Mouse (Mus musculus): ENCODE measurements around the gene Ubfd1. TPM values are rescaled to one million over a fixed set of nuclear protein-coding genes. Genes with fewer than 3 reads are reported as not detected.

The Ubfd1 gene
- 6.7 and 9.8 TPM in 2 replicates for total RNA-seq (2015; ENCODE audit: low replicate concordance)
- 5.5 and 7.7 TPM in 2 replicates for total RNA-seq (2017; ENCODE audit: low replicate concordance)

- ATAC-seq (replicated peaks; ENCODE audit: low FRiP score, poor library complexity, severe bottlenecking): peak; percentile 97
Measured at GRCm38 (mm10) chr7:122066945-122067516, at the start of gene Ubfd1, which contains the start of gene Ears2. TSS of gene Ubfd1 (plus strand) at chr7:122067175. TSS of gene Ears2 (minus strand) at chr7:122067263.

- peak; percentile 75 for ATAC-seq (replicated peaks; ENCODE audit: low FRiP score, poor library complexity, severe bottlenecking)
Measured at GRCm38 (mm10) chr7:122018247-122018646, 48.7 kb upstream of the Ubfd1 start.

- no peak for ATAC-seq (replicated peaks; ENCODE audit: low FRiP score, poor library complexity, severe bottlenecking)
Measured at GRCm38 (mm10) chr7:122018978-122019377, 48.0 kb upstream of the Ubfd1 start.

- ATAC-seq (replicated peaks; ENCODE audit: low FRiP score, poor library complexity, severe bottlenecking): no peak
Measured at GRCm38 (mm10) chr7:122020273-122020666, 46.7 kb upstream of the Ubfd1 start.

- ATAC-seq (replicated peaks; ENCODE audit: low FRiP score, poor library complexity, severe bottlenecking): peak; percentile 93
Measured at GRCm38 (mm10) chr7:122020667-122021354, 46.2 kb upstream of the Ubfd1 start, which contains the start of gene Gga2. TSS of gene Gga2 (minus strand) at chr7:122021222.

- ATAC-seq (replicated peaks; ENCODE audit: low FRiP score, poor library complexity, severe bottlenecking): no peak
Measured at GRCm38 (mm10) chr7:122022131-122022530, 44.8 kb upstream of the Ubfd1 start.

GRCm38 (mm10) chr7:122033371-122033770 is 33.6 kb upstream of the Ubfd1 start:
- ATAC-seq (replicated peaks; ENCODE audit: low FRiP score, poor library complexity, severe bottlenecking): no peak

- no peak for ATAC-seq (replicated peaks; ENCODE audit: low FRiP score, poor library complexity, severe bottlenecking)
Measured at GRCm38 (mm10) chr7:122034348-122034747, 32.6 kb upstream of the Ubfd1 start.

GRCm38 (mm10) chr7:122044106-122044505 is 22.9 kb upstream of the Ubfd1 start:
- ATAC-seq (replicated peaks; ENCODE audit: low FRiP score, poor library complexity, severe bottlenecking): no peak

GRCm38 (mm10) chr7:122045181-122045634 is 21.8 kb upstream of the Ubfd1 start:
- no peak for ATAC-seq (replicated peaks; ENCODE audit: low FRiP score, poor library complexity, severe bottlenecking)

- no peak for ATAC-seq (replicated peaks; ENCODE audit: low FRiP score, poor library complexity, severe bottlenecking)
Measured at GRCm38 (mm10) chr7:122045711-122046110, 21.3 kb upstream of the Ubfd1 start.

GRCm38 (mm10) chr7:122046813-122047212 is 20.2 kb upstream of the Ubfd1 start:
- ATAC-seq (replicated peaks; ENCODE audit: low FRiP score, poor library complexity, severe bottlenecking): no peak

- no peak for ATAC-seq (replicated peaks; ENCODE audit: low FRiP score, poor library complexity, severe bottlenecking)
Measured at GRCm38 (mm10) chr7:122048191-122048590, 18.8 kb upstream of the Ubfd1 start.

GRCm38 (mm10) chr7:122050834-122051233 is 16.1 kb upstream of the Ubfd1 start:
- ATAC-seq (replicated peaks; ENCODE audit: low FRiP score, poor library complexity, severe bottlenecking): no peak

- ATAC-seq (replicated peaks; ENCODE audit: low FRiP score, poor library complexity, severe bottlenecking): no peak
Measured at GRCm38 (mm10) chr7:122056633-122057032, 10.3 kb upstream of the Ubfd1 start.

GRCm38 (mm10) chr7:122065656-122066055 is 1.3 kb upstream of the Ubfd1 start:
- no peak for ATAC-seq (replicated peaks; ENCODE audit: low FRiP score, poor library complexity, severe bottlenecking)

GRCm38 (mm10) chr7:122066102-122066944 is 652 bp upstream of the Ubfd1 start:
- no peak for ATAC-seq (replicated peaks; ENCODE audit: low FRiP score, poor library complexity, severe bottlenecking)

- no peak for ATAC-seq (replicated peaks; ENCODE audit: low FRiP score, poor library complexity, severe bottlenecking)
Measured at GRCm38 (mm10) chr7:122067517-122068381, 774 bp downstream of the Ubfd1 start.

- ATAC-seq (replicated peaks; ENCODE audit: low FRiP score, poor library complexity, severe bottlenecking): no peak
Measured at GRCm38 (mm10) chr7:122074374-122074773, 7.4 kb downstream of the Ubfd1 start.
